Mouse (Mus musculus): ENCODE measurements at regions not wholly inside any gene's neighbourhood (a gene's known extent, or its start where the extent isn't known, plus 50 kb on each side); places are given as distances from the start of the nearest gene placed in this dataset.

DNA sequence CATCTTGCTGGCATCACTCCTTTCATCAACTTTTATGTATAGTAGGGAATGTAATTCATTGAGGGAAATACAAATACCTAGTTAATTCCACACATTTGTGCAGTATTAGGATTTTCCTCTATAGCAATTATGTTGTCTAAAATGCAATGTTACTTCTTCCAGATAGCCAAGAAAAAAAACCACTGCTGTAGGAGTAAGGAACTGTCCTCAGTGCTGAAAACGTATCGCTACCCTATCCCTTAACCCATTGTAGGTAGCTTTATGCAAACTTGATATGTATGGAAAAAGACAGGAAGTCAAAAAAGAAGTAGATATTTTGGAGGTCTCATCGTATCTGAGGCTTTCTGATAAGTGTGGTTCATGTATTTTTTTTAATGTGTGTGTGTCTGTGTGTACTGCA is 150.8 kb upstream of the Itga1 start:
- TF ChIP-seq CTCF (IDR thresholded peaks at IDR 0.05; ENCODE audit: extremely low read depth, insufficient read length, insufficient replicate concordance, low read depth, low read length) (no peak), POLR2A (IDR thresholded peaks at IDR 0.05; ENCODE audit: low read depth, low read length) (no peak)
